Mouse (Mus musculus): ENCODE data around the gene Slx4ip. TPM values are rescaled to one million over a fixed set of nuclear protein-coding genes. Genes with fewer than 3 reads are reported as not detected.
A peak's percentile ranks its signal among the peaks of the same experiment; 100 is the strongest.

Slx4ip gene
- polyA plus RNA-seq, 1 experiment, result 3.0 TPM

GRCm38 (mm10) chr2:137117321-137117690 is 226.3 kb downstream of the Slx4ip start:
- TF ChIP-seq CTCF (IDR thresholded peaks at IDR 0.05; ENCODE audit: borderline replicate concordance, insufficient read depth, low read depth, low read length) (peak; percentile 46; the same call in 1 of the 2 replicates), POLR2A (IDR thresholded peaks at IDR 0.05; ENCODE audit: borderline replicate concordance, insufficient read depth, low read length) (no peak)
- peak overlapping the region; percentile 29 for H3K4me3 ChIP-seq (replicated peaks; ENCODE audit: insufficient read depth, low read depth, low read length)
- H3K27me3 ChIP-seq (ENCODE audit: control insufficient read depth, insufficient read depth, low read length), result peaks cover 7% of the 10 kb centered on the region; the same call in 1 of the 2 replicates
- 0 out of 2 replicates have a peak, but pooled peaks cover 3% of the 10 kb centered on the region for H3K4me1 ChIP-seq (ENCODE audit: control insufficient read depth, insufficient read depth, low read length)
- DNase-seq, result peak; percentile 39 to 55
- WGBS, result under 1% methylated on average over 32 of the region's 33 CpGs
- H3K27ac ChIP-seq (ENCODE audit: insufficient read depth, low read length), result no peak overlapping the region; the same call in 1 of the 2 replicates

Other genes starting within 250 kb of the Slx4ip start
- gene Snap25, start 177.8 kb upstream of the Slx4ip start, polyA plus RNA-seq (2012; rRNA removed), result 2,833 and 3,013 TPM in 2 replicates
- 41.4 TPM in 1 of 2 replicates, not detected in the other for gene AL731706.2, start 5.5 kb upstream of the Slx4ip start, polyA plus RNA-seq (2012; rRNA removed)
- gene AL731706.1, start 171 bp downstream of the Slx4ip start, polyA plus RNA-seq (2012; rRNA removed), result 32.4 and 40.2 TPM in 2 replicates
- 11.7 and 12.2 TPM in 2 replicates for gene Mkks, start 171 bp downstream of the Slx4ip start, polyA plus RNA-seq (2012; rRNA removed)
- 2.4 and 3.1 TPM in 2 replicates for gene Jag1, start 225.4 kb downstream of the Slx4ip start, polyA plus RNA-seq (2012; rRNA removed)